Mouse (Mus musculus) c-Kit-negative CD71-positive TER-119-positive erythroid progenitor cells, embryonic 14.5 days (primary cell): ENCODE measurements around the gene Egfl8.

ENCODE experiments used
- DNase-seq: peaks from one replicate; pipeline ENCODE4 v3.0.0-alpha.2; 2013; ENCODE audit warnings: low read depth, low spot score

Egfl8 gene

DNA sequence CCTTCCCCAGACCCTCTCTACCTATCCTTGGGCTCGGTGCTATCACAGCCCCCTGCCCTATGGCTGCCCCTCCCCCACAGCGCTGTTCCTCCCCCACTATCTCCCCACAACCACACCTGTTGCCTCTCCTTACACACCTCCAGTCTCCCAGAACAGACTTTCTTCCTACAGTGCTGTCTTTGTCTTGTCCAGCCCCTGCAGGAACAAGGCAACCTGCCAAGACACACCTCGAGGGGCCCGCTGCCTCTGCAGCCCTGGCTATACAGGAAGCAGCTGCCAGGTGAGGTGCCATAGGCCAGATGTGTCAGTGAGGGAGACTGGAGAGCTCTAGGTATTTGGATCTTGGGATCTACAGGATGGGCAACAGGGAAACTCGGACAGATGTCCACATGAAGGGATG is 39.2 kb downstream of the Egfl8 start:
- no peak for DNase-seq

DNA sequence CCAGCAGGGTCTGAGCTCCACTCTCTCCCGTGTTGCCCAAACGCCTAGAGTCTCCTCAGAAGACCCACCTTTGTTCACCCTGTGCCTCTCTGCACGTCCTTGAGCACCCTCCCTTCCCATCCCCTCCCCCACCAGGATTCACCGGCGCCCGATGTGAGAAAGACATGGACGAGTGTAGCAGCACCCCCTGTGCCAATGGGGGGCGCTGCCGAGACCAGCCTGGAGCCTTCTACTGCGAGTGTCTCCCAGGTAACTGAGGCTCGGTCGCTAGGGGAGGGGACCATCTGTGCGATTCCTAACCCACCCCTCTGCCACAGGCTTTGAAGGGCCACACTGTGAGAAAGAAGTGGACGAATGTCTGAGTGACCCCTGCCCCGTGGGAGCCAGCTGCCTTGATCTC is 43.4 kb downstream of the Egfl8 start:
- DNase-seq, result no peak

DNA sequence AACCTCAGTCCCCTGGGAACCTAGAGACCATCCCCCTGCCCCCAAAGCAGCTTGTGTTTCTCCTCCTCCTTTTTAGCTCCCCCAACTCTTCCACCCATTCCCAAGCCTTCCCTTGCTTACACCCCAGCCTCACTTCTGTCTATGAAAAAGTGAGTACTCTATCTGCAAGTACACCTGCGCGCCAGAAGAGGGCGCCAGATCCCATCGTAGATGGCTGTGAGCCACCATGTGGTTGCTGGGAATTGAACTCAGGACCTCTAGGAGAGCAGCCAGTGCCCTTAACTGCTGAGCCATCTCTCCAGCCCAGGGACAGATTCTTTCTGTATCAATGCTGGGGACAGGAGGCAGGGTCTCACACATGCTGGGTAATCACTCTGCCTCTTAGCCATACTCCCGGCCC is 43.9 kb downstream of the Egfl8 start:
- DNase-seq, result no peak

DNA sequence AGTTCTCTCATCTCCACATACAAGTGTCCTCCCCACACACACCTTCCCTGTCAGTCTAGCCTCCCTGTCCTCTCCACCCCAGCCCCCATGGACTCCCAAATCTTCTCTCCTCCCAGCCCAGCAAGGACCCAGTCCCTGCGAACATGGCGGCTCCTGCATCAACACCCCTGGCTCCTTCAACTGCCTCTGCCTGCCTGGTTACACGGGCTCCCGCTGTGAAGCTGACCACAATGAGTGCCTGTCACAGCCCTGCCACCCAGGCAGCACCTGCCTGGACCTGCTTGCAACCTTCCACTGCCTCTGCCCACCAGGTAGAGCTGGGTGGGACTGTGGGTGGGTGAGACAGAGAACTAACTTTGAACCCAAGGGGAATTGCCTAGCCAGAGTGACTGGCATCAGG is 45.9 kb downstream of the Egfl8 start:
- no peak for DNase-seq

DNA sequence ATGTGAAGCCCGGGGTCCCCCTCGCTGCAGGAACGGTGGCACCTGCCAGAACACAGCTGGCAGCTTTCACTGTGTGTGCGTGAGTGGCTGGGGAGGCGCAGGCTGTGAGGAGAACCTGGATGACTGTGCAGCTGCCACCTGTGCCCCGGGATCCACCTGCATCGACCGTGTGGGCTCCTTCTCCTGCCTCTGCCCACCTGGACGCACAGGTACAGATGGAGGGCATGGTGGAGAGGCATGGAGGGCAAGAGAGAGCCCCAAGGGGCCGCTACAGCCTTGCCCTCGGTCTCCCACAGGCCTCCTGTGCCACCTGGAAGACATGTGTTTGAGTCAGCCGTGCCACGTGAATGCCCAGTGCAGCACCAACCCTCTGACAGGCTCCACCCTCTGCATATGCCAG is 47.4 kb downstream of the Egfl8 start:
- no peak for DNase-seq

DNA sequence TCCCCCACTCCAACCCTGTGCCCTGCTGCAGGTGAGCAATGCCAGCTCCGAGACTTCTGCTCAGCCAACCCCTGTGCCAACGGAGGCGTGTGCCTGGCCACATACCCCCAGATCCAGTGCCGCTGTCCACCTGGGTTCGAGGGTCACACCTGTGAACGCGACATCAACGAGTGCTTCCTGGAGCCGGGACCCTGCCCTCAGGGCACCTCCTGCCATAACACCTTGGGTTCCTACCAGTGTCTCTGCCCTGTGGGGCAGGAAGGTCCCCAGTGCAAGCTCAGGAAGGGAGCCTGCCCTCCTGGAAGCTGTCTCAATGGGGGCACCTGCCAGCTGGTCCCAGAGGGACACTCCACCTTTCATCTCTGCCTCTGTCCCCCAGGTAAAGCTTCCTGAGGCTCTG is 48.5 kb downstream of the Egfl8 start:
- no peak for DNase-seq

DNA sequence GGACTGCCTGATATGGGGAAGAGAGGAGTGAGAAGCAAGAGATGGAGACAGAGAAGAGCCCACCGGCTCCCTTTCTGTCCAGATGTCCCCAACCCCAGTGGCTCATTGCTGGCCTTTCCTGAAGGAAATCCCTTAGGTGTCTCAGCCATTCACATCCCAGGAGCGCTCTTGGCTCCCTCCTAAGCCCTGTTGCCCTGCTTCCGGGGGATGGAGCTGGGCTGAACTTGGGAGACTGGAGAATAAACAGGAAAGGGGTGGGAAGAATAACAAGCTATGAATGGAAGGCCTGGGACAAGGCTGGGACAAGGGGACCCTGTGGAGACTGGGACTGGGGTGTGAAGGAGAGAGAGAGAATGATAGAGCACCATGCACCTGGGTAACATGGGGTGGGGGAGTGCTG is 51.0 kb downstream of the Egfl8 start:
- DNase-seq, result no peak

DNA sequence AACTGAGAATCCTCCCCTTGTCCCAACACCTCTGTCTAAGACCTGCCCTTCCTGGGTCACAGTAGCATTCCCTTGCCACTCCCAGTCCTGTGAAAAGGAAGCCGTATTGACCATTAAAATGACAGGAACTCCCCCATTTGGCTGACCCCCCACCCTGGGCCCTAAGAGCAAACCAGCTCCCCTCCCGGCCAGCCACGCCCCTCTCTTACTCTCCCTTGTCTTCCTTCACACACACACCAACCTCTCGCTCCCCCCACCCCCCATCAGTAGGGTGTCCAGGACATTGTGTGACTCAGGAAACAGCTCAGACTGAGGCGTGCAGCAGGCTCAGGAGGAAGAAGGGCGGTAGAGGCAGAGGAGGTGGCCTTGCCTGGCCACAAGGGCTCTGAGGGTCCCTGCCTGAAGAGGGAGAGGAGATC is 51.8 kb downstream of the Egfl8 start, which contains the start of gene Notch4:
Gene Notch4, plus strand, starts transcription at position 266 of the 419 bp plus-strand sequence.
- no peak for DNase-seq

DNA sequence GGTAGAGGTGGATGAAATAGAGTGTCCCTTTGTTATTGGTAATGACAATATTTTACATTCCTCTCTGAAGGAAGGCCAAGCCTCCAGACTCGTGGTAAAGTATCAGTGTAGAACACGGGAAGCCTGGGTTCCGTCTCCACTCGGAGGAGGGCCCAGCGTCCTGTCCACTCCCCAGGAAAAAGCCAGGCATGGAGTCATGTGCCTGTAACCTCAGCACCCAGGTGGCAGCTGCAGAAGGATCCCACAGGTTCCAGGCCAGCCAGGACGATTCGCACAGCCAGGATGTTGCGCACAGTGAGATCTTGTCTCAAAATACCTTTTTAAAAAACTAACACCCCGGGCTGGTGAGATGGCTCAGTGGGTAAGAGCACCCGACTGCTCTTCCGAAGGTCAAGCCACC is 52.4 kb downstream of the Egfl8 start:
- no peak for DNase-seq
